8 mouse cellular contexts compared by ENCODE assay signal in the genomic region with DNA sequence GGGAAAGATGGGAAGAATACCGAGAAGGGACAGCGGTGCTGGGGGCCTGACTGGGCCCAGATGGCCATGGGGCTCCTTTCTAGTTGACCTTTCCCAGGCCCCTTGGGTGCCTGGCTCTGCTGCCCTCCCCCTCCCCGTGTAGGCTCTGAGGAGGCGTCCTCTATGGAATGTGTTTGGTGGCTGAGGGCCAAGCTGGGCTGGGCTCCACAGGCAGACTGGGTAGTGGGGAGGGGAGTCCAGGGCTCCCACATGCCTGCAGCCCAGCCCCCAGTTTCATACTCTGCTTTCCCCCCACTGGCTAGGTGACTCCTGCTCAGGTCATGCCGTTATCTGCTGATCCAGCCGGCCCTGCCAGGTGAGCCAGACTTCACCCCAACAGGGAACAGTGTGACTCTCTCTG. TPM values are rescaled to one million over a fixed set of nuclear protein-coding genes. Genes with fewer than 3 reads are reported as not detected.
DNase-seq lines count a peak whose midpoint lies in the region; ATAC-seq lines count a peak whose summit lies in the region.

No protein-coding gene starts in this region.

- H3K4me3 ChIP-seq in heart, embryonic 15.5 days, result peak overlapping the region; percentile 76
- peak overlapping the region; percentile 79; the same call in 1 of the 2 replicates for H3K4me3 ChIP-seq in lung, embryonic 15.5 days

- peak overlapping the region; percentile 98 for H3K27ac ChIP-seq in heart, embryonic 15.5 days
- peak overlapping the region; percentile 99 for H3K27ac ChIP-seq in lung, embryonic 15.5 days

- DNase-seq in right cerebral cortex, adult 18-20 months, result peak; percentile 42
- DNase-seq in right cerebral cortex, adult 2 months (ENCODE audit: low spot score in 2 of 2), result no peak
- DNase-seq in kidney, postnatal 14 days, result peak; percentile 90
- DNase-seq in right cerebral cortex, postnatal 4 days, result peak; percentile 65
- DNase-seq in cerebellum, adult 9-10 months, result no peak
- no peak for DNase-seq in spleen, adult 12 weeks (ENCODE audit: low spot score)

- H3K4me2 ChIP-seq in heart, embryonic 15.5 days, result peak overlapping the region; percentile 82
- H3K4me2 ChIP-seq in lung, embryonic 15.5 days, result peak overlapping the region; percentile 83

- WGBS in heart, embryonic 15.5 days, result 10% methylated on average over 6 of the region's 6 CpGs
- WGBS in lung, embryonic 15.5 days, result 18% methylated on average over 5 of the region's 6 CpGs

- no peaks in the 10 kb centered on the region for H3K9me3 ChIP-seq in heart, embryonic 15.5 days (replicated peaks)
- no peaks in the 10 kb centered on the region for H3K9me3 ChIP-seq in lung, embryonic 15.5 days

- peak; percentile 77 for ATAC-seq in heart, embryonic 15.5 days (replicated peaks; ENCODE audit: insufficient number of reproducible peaks, insufficient read depth, low FRiP score, low read depth)
- ATAC-seq in lung, embryonic 15.5 days (ENCODE audit: borderline replicate concordance, extremely low read depth, low FRiP score, low TSS enrichment), result peak; percentile 47

- H3K9ac ChIP-seq in heart, embryonic 15.5 days, result peak overlapping the region; percentile 27
- peak overlapping the region; percentile 34; the same call in 1 of the 2 replicates for H3K9ac ChIP-seq in lung, embryonic 15.5 days

- H3K27me3 ChIP-seq in heart, embryonic 15.5 days, result no peaks in the 10 kb centered on the region
- no peaks in the 10 kb centered on the region for H3K27me3 ChIP-seq in lung, embryonic 15.5 days

- H3K36me3 ChIP-seq in heart, embryonic 15.5 days, result peaks cover under 1% of the 10 kb centered on the region; the same call in 1 of the 2 replicates
- peaks cover 30% of the 10 kb centered on the region for H3K36me3 ChIP-seq in lung, embryonic 15.5 days

- H3K4me1 ChIP-seq in heart, embryonic 15.5 days (replicated peaks), result peaks cover 75% of the 10 kb centered on the region
- H3K4me1 ChIP-seq in lung, embryonic 15.5 days, result peaks cover 51% of the 10 kb centered on the region

RNA-seq across cellular contexts. Expression of gene Plxnb1, which starts 3.8 kb away (rescaled TPM):
- 6.3 and 10.3 TPM in 2 replicates for polyA plus RNA-seq in heart, embryonic 15.5 days (2015; fragmentation: Nextera tagmentation; extraction: Ambion mirVana)
- polyA plus RNA-seq in lung, embryonic 15.5 days (2015; fragmentation: Nextera tagmentation; extraction: Ambion mirVana), result 18.2 and 18.4 TPM in 2 replicates

RNA-seq across cellular contexts. Expression of gene Tma7, which starts 16.6 kb away (rescaled TPM):
- polyA plus RNA-seq in heart, embryonic 15.5 days (2015; fragmentation: Nextera tagmentation; extraction: Ambion mirVana), result 417 and 539 TPM in 2 replicates
- polyA plus RNA-seq in lung, embryonic 15.5 days (2015; fragmentation: Nextera tagmentation; extraction: Ambion mirVana), result 519 and 556 TPM in 2 replicates

RNA-seq across cellular contexts. Expression of gene Ccdc51, which starts 16.7 kb away (rescaled TPM):
- polyA plus RNA-seq in heart, embryonic 15.5 days (2015; fragmentation: Nextera tagmentation; extraction: Ambion mirVana), result 14.2 and 14.3 TPM in 2 replicates
- polyA plus RNA-seq in lung, embryonic 15.5 days (2015; fragmentation: Nextera tagmentation; extraction: Ambion mirVana), result 11.2 and 11.5 TPM in 2 replicates

RNA-seq across cellular contexts. Expression of gene Atrip, which starts 25.0 kb away (rescaled TPM):
- 15.9 and 18.2 TPM in 2 replicates for polyA plus RNA-seq in heart, embryonic 15.5 days (2015; fragmentation: Nextera tagmentation; extraction: Ambion mirVana)
- 26.4 and 27.0 TPM in 2 replicates for polyA plus RNA-seq in lung, embryonic 15.5 days (2015; fragmentation: Nextera tagmentation; extraction: Ambion mirVana)

RNA-seq across cellular contexts. Expression of gene Trex1, which starts 39.4 kb away (rescaled TPM):
- polyA plus RNA-seq in heart, embryonic 15.5 days (2015; fragmentation: Nextera tagmentation; extraction: Ambion mirVana), result 9.2 and 13.6 TPM in 2 replicates
- 12.7 and 14.0 TPM in 2 replicates for polyA plus RNA-seq in lung, embryonic 15.5 days (2015; fragmentation: Nextera tagmentation; extraction: Ambion mirVana)

Comparison
In these comparisons a context has a peak if more than half of its experiments do, and no peak if none do; other contexts are left out.
1. DNase-seq: peak in right cerebral cortex, adult 18-20 months (single experiment), kidney, postnatal 14 days (single experiment) and right cerebral cortex, postnatal 4 days (single experiment); none in right cerebral cortex, adult 2 months (0 of 2), cerebellum, adult 9-10 months (single experiment) and spleen, adult 12 weeks (single experiment).